Comparison of ENCODE assay signal across 9 mouse cellular contexts in genomic region chr3:142063536-142064226, GRCm38 (mm10).
DNase-seq lines count a peak whose midpoint lies in the region; ATAC-seq and TF ChIP-seq lines count a peak whose summit lies in the region.
"Had no signal": no experiment of that assay in that cellular context is flagged by ENCODE, and none has a peak within 500 bp of the region (broad histone marks: within the 10 kb centered on the region; RNA-seq: fewer than 3 reads in every experiment).

No protein-coding gene starts in this region.

- H3K27me3 ChIP-seq in lung, embryonic 14.5 days (ENCODE audit: insufficient read depth, low read length) = no peaks in the 10 kb centered on the region
- no peaks in the 10 kb centered on the region for H3K27me3 ChIP-seq in hindbrain, embryonic 11.5 days (ENCODE audit: control insufficient read depth, insufficient read depth, low read length)
- H3K27me3 ChIP-seq in lung, embryonic 15.5 days = no peaks in the 10 kb centered on the region
- H3K27me3 ChIP-seq: megakaryocyte, embryonic 14.5 days had no signal

- H3K4me1 ChIP-seq in lung, embryonic 14.5 days (ENCODE audit: insufficient read depth) = peaks cover 21% of the 10 kb centered on the region
- H3K4me1 ChIP-seq in hindbrain, embryonic 11.5 days (replicated peaks; ENCODE audit: control insufficient read depth, insufficient read depth, low read length) = no peaks in the 10 kb centered on the region; the same call in 1 of the 2 replicates
- peaks cover 22% of the 10 kb centered on the region; the same call in 1 of the 2 replicates for H3K4me1 ChIP-seq in lung, embryonic 15.5 days
- H3K4me1 ChIP-seq: megakaryocyte, embryonic 14.5 days had no signal

- no peak for TF ChIP-seq CTCF in lung, embryonic 14.5 days (IDR thresholded peaks at IDR 0.05; ENCODE audit: low read depth)

- peak; percentile 73 for DNase-seq in lung, embryonic 14.5 days
- no peak for DNase-seq in lung, postnatal 4 days
- DNase-seq in hindbrain, embryonic 11.5 days (ENCODE audit: low spot score) = peak; percentile 59
- DNase-seq in skeletal muscle tissue, adult 2 months (ENCODE audit: low read depth, low spot score) = peak; percentile 47
- no peak for DNase-seq in ovary, postnatal 14 days (ENCODE audit: low spot score)
- DNase-seq in ovary, adult 18-20 months (ENCODE audit: low spot score) = no peak
- no peak for DNase-seq in adrenal gland, postnatal 25 days

- H3K9me3 ChIP-seq in lung, embryonic 14.5 days (ENCODE audit: low read depth, low read length) = no peaks in the 10 kb centered on the region
- no peaks in the 10 kb centered on the region for H3K9me3 ChIP-seq in hindbrain, embryonic 11.5 days (ENCODE audit: control insufficient read depth, low read length)
- H3K9me3 ChIP-seq in lung, embryonic 15.5 days = no peaks in the 10 kb centered on the region

- H3K36me3 ChIP-seq in lung, embryonic 14.5 days (ENCODE audit: insufficient read depth) = no peaks in the 10 kb centered on the region
- H3K36me3 ChIP-seq in hindbrain, embryonic 11.5 days (ENCODE audit: control insufficient read depth, insufficient read depth, low read length) = no peaks in the 10 kb centered on the region
- H3K36me3 ChIP-seq in lung, embryonic 15.5 days = no peaks in the 10 kb centered on the region

- no peak overlapping the region for H3K9ac ChIP-seq in lung, embryonic 14.5 days
- no peak overlapping the region for H3K9ac ChIP-seq in hindbrain, embryonic 11.5 days (ENCODE audit: low read depth, low read length)
- no peak overlapping the region for H3K9ac ChIP-seq in lung, embryonic 15.5 days

- peak; percentile 50 for ATAC-seq in lung, embryonic 14.5 days (ENCODE audit: insufficient read depth)
- ATAC-seq in hindbrain, embryonic 11.5 days (ENCODE audit: low FRiP score) = peak; percentile 90
- ATAC-seq in lung, embryonic 15.5 days (ENCODE audit: borderline replicate concordance, extremely low read depth, low FRiP score, low TSS enrichment) = peak; percentile 33; the same call in 1 of the 2 replicates

- WGBS in lung, embryonic 14.5 days = 39% methylated on average over 12 of the region's 12 CpGs
- WGBS in hindbrain, embryonic 11.5 days = 28% methylated on average over 12 of the region's 12 CpGs
- WGBS in lung, embryonic 15.5 days = 37% methylated on average over 12 of the region's 12 CpGs

- H3K4me3 ChIP-seq in lung, embryonic 14.5 days (ENCODE audit: low read depth, low read length) = no peak overlapping the region
- H3K4me3 ChIP-seq in hindbrain, embryonic 11.5 days (ENCODE audit: low read depth, low read length) = no peak overlapping the region
- no peak overlapping the region for H3K4me3 ChIP-seq in lung, embryonic 15.5 days
- H3K4me3 ChIP-seq: megakaryocyte, embryonic 14.5 days had no signal

- no peak overlapping the region for H3K4me2 ChIP-seq in lung, embryonic 14.5 days
- no peak overlapping the region for H3K4me2 ChIP-seq in hindbrain, embryonic 11.5 days (replicated peaks; ENCODE audit: low read depth, low read length)
- H3K4me2 ChIP-seq in lung, embryonic 15.5 days = no peak overlapping the region

- no peak overlapping the region for H3K27ac ChIP-seq in lung, embryonic 14.5 days (ENCODE audit: low read depth)
- H3K27ac ChIP-seq in hindbrain, embryonic 11.5 days (ENCODE audit: low read depth, low read length) = peak overlapping the region; percentile 67
- H3K27ac ChIP-seq in lung, embryonic 15.5 days = 0 out of 2 replicates have a peak overlapping the region, but pooled peaks have one; percentile 8

Comparison
In these comparisons a context has a peak if more than half of its experiments do, and no peak if none do; other contexts are left out.
1. DNase-seq: peak in lung, embryonic 14.5 days (single experiment), hindbrain, embryonic 11.5 days (single experiment) and skeletal muscle tissue, adult 2 months (single experiment); none in lung, postnatal 4 days (0 of 2), ovary, postnatal 14 days (single experiment), ovary, adult 18-20 months (single experiment) and adrenal gland, postnatal 25 days (single experiment).
2. ATAC-seq: peak in every context shown above with its lines; median percentile 90 in hindbrain, embryonic 11.5 days; 50 in lung, embryonic 14.5 days; 33 in lung, embryonic 15.5 days.